Mouse (Mus musculus) adrenal gland, postnatal 14 days (tissue): Measurements from ENCODE around the gene Hspa1b. TPM values are rescaled to one million over a fixed set of nuclear protein-coding genes. Genes with fewer than 3 reads are reported as not detected.

Experiments
- DNase-seq: peaks from one replicate; pipeline ENCODE4 v3.0.0; 2021; ENCODE audit warnings: mixed read lengths
- total RNA-seq: library from RNA; stranded (reverse); gene quantifications from 2 replicates; pipeline ENCODE4 v1.2.3, GENCODE M21; 2021

Hspa1b gene
- total RNA-seq, 1 experiment from 2014 or later: 90.6 TPM

DNA sequence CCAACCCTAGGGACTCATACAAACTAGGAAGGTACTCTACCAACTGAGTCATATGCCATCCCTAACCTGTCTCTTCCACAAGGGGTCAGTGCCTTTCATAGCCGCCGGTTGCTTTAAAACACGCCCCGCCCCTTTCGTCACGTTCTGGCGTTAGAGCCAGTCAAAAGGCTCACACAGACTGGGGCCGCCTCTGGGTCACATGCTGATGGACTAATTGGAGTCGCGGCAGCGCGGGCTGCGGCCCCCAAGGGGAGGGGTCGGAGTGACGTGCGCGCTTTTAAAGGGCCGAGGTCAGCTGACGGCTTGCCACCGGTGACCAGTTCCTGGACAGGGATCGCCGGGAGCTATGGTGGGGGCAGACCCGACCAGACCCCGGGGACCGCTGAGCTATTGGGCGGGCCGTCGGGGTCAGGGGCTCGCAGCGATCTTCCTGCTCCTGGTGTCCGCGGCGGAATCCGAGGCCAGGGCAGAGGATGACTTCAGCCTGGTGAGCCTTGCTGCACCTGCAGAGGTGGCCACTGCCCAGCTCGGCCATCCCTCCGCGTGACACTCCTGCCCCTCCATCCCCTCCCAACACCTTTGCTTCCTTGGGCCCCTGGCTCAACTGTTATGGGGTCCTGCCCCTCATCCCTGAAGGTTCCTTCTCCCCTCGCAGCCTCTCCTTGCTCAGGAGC lies 27.8 kb downstream of the Hspa1b start, which contains the start of gene Neu1:
Gene Neu1 (plus strand): TSS at position 193 of the 674 bp plus-strand sequence.
- DNase-seq: peak; percentile 99

DNA sequence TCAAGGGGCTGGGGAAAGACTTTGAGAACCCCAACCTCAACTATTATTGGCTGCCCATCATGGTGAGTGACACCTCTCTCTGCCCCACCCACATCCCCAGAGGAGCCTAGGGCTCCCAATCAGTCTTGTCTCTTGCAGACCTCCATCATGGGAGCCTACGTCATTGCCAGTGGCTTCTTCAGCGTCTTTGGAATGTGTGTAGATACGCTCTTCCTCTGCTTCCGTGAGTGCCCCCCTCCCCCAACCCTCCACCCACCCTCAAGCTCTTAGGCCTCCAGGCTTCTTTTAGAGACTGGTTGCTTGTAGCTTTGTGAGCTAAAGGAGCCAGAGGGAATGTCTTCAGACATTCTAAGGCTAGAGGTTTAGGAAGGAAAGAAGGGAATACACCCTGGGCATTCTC lies 30.2 kb downstream of the Hspa1b start:
- no peak for DNase-seq

DNA sequence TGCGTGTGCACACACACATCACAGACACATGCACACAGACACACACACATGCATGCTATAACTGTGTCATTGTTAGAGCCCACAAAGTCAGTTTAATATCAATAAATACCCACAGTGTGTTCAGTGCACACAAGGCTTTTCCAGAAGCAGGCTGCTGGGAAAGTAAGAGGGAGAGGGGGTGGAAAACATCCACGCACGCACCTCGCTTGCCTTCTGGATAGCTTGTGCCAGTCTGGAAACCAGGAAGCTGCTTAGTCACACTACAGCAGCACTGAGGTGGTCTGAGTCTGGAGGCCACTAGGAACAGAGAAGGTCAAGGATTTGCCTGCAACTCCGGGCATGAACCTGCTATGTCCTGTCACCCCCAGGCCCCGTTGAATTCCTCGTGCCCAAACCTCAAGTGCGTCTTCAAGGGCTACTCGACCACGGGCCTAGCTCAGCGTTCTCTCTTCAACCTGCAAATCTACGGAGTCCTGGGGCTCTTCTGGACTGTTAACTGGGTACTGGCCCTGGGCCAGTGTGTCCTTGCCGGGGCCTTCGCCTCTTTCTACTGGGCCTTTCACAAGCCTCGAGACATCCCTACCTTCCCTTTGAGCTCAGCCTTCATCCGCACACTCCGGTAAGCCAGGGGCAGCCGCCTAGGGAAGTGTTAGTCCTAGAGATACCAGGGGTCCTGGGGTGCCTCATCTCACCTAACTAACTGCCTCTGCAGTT lies 31.6 kb downstream of the Hspa1b start:
- DNase-seq: peak; percentile 73

DNA sequence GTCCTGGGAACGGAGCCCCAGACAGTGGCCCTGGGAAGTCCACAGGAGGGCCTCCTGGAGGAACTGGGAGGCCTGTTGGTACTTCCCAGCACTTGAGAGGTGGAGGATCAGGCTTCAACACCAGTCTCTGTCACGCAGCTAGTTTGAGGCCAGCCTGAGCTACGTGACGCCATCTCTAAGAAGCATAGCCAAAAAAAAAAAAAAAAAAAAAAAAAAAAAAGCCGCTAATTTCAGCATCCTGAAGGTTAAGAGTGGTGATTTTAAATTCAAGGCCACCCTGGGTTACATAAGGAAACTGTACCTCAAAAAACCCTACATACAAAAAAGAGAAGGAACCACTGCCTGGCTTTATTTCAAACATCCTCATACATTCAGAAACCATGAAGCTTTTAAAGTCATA lies 34.8 kb downstream of the Hspa1b start:
- no peak for DNase-seq

DNA sequence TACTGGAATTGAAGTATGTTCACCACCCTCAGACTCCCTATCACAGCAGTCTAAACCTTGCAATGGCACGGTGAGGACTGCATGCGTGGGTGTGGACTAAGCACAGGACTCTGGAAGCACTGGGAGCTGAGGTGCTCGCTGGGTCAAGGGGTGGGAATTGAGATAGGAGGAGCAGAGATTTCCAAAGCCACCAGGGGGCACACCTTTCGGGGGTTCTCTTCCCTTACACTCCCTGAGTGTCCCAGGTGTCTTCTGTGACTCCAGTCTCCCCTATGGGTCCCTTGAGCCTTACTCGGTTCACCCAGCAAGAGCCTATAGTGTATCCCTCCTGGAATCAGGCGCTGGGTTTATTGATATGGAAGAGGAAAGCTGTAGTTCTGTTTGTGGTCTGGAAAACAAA lies 36.1 kb downstream of the Hspa1b start:
- peak; percentile 31 for DNase-seq

DNA sequence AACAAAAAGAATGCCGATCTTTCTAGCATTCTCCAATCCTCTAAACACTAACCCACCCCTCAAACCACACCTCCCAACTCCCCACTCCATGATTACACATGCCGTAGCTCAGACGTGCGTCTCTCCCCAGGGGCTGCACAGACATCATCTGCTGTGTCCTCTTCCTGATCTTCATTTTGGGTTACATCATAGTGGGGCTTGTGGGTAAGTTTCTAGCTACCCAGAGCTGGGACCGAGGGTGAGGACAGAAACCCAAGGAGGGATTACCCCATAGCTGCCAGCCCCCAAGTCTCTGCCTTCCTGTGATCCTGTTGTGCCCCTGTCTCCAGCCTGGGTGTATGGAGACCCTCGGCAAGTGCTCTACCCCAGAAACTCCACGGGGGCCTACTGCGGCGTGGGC lies 41.9 kb downstream of the Hspa1b start:
- DNase-seq: no peak

DNA sequence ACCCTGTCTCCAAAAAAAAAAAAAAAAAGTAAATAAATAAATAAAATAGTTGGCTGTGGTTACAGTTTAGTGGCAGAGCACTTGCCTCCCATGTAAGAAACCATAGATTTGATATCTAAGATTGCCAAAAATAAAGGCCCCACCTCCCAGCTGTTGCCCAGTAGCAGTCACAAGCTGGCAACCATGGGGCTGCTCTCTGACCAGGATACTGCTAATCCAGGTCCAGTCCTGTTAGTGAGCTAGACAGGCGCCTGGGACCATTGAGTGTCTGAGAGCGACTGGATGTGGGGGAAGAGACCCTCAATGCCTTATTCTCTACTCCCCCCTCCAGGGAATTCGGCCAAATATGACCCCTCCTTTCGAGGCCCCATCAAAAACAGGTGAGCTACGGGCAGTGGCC lies 42.7 kb downstream of the Hspa1b start:
- no peak for DNase-seq

DNA sequence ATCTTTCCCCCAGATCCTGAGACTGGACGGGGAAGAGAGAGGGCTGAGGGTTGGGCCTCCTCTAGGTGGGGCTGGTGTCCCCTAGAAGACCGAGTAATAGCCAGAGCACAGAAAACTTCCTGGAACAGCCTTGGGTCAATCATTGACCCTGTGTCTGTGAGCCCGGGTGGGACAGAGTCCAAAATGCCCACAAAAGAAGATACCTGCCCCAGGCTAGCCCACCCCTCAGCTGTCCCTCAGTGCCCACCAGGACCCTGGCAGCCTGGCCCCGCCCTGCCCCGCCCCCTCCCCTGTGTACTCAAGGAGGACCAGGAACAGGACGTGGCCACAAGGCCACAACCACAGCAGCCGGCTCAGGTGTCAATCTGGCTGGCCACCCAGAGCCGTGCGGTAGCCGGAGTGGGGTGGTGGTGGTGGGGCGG lies 43.6 kb downstream of the Hspa1b start:
- peak; percentile 65 for DNase-seq

DNA sequence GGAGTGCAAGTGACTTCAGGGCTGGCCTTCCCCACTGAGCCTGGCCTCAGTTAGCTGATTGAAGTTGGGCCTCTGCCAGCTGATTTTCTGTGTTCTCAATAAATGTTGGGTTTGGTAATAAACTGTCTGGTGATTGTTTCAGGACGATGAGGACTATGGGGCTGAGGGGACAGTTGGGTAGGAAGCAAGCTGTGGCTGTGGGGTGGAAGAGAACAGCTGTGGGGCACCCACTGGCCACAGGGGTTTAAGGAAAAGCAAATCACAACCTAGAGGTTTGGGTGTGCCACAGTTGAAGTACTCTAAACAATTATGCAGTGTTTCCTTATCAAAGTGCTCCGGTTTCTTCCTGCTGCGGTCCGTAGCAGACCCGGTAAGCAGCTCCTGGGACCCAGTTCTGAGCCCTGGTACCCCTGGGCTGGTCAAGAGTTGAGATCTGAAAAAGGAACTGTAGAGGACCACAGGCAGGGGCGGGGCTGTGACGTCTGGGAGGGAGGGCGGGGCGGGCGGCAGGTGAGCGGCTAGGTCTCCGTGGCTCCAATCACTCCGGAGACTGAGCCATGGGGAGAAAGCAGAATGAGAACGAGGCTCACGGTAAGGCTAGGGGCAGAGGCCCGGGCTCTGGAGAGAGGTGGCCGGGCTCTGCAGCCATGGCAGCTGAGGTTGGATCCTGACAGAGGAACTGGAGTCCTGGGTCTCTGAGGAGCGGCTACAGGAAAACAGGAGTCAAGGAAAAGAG lies 44.9 kb downstream of the Hspa1b start, which contains the start of gene Slc44a4:
Gene Slc44a4 (plus strand): TSS at position 537 of the 736 bp plus-strand sequence.
- DNase-seq: no peak

DNA sequence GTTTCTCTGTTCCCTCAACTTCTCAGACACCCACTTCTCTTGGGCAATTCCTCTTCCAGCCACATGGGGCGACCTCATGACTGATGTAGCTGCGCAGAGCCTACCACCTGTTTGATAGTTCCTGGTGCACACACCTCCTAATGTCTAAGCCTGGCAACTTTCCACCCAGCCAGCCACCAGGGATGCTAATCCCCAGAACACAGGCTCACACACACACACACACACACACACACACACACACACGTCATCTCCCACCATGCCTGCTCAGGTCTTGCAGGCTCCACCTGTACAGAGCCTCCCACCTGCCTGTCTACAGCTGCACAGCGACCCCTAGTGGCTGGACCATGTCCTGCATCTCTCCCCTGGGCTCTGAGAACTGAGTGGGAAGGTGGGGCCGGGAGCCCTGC lies 47.1 kb downstream of the Hspa1b start:
- DNase-seq: peak; percentile 91

DNA sequence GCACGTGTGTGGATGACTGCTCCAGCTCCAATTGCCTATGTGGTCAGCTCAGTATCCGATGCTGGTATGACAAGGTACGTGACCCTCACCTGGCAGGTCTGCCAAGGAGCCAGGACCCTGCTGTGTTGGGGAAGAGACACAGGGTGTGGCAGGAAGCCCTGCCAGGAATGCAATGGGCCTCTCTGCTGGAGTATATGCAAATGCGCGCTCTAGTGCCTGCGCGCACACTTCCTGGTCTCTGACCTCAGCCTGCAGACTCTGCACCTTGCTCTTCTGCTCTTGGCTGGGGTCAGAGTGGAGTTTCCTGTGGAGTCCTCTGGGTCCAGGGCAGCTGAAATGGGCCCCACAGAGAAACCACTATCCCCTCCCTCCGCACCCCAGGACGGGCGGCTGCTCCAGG lies 48.1 kb downstream of the Hspa1b start:
- no peak for DNase-seq

Other genes with a start within 250 kb of the Hspa1b start
- gene C4b, start 215.4 kb downstream of the Hspa1b start, total RNA-seq: 110 and 152 TPM in 2 replicates
- gene Cyp21a1, start 154.7 kb downstream of the Hspa1b start, total RNA-seq: 3,653 and 3,825 TPM in 2 replicates
- 38.0 and 38.6 TPM in 2 replicates for gene Stk19, start 122.3 kb downstream of the Hspa1b start, total RNA-seq
- 65.0 and 65.5 TPM in 2 replicates for gene Dxo, start 122.2 kb downstream of the Hspa1b start, total RNA-seq
- gene Skiv2l, start 109.0 kb downstream of the Hspa1b start, total RNA-seq: 55.0 and 60.0 TPM in 2 replicates
- gene Nelfe, start 108.8 kb downstream of the Hspa1b start, total RNA-seq: 54.4 and 58.4 TPM in 2 replicates
- 36.2 and 180 TPM in 2 replicates for gene Cfb, start 96.7 kb downstream of the Hspa1b start, total RNA-seq
- 13.8 and 15.2 TPM in 2 replicates for gene Zbtb12, start 79.8 kb downstream of the Hspa1b start, total RNA-seq
- gene Gm20547, start 77.2 kb downstream of the Hspa1b start, total RNA-seq: not detected in 2 replicates
- 43.2 and 54.5 TPM in 2 replicates for gene C2, start 61.0 kb downstream of the Hspa1b start, total RNA-seq
- gene Ehmt2, start 60.8 kb downstream of the Hspa1b start, total RNA-seq: 112 and 134 TPM in 2 replicates
- 1.5 and 1.7 TPM in 2 replicates for gene Slc44a4, start 44.8 kb downstream of the Hspa1b start, total RNA-seq
- 19.3 and 25.2 TPM in 2 replicates for gene Neu1, start 28.0 kb downstream of the Hspa1b start, total RNA-seq
- gene Gm20481, start 10.7 kb upstream of the Hspa1b start, total RNA-seq: not detected in 2 replicates
- gene Hspa1a, start 12.9 kb upstream of the Hspa1b start, total RNA-seq: 12.7 and 38.7 TPM in 2 replicates
- 0.34 and 0.37 TPM in 2 replicates for gene Hspa1l, start 13.5 kb upstream of the Hspa1b start, total RNA-seq
- gene Lsm2, start 22.6 kb upstream of the Hspa1b start, total RNA-seq: 39.4 and 44.2 TPM in 2 replicates
- gene Vars, start 41.7 kb upstream of the Hspa1b start, total RNA-seq: 55.3 and 71.7 TPM in 2 replicates
- 0.85 and 1.2 TPM in 2 replicates for gene Vwa7, start 57.3 kb upstream of the Hspa1b start, total RNA-seq
- 1.3 and 1.7 TPM in 2 replicates for gene Sapcd1, start 68.8 kb upstream of the Hspa1b start, total RNA-seq
- 1.8 and 3.6 TPM in 2 replicates for gene Msh5, start 87.5 kb upstream of the Hspa1b start, total RNA-seq
- gene Clic1, start 90.7 kb upstream of the Hspa1b start, total RNA-seq: 83.0 and 109 TPM in 2 replicates
- gene Ddah2, start 99.8 kb upstream of the Hspa1b start, total RNA-seq: 24.2 and 30.6 TPM in 2 replicates
- not detected in 2 replicates for gene Ly6g6c, start 106.2 kb upstream of the Hspa1b start, total RNA-seq
- 0.26 and 0.71 TPM in 2 replicates for gene Mpig6b, start 106.9 kb upstream of the Hspa1b start, total RNA-seq
- gene Ly6g6e, start 117.7 kb upstream of the Hspa1b start, total RNA-seq: not detected in 2 replicates
- gene Ly6g6d, start 118.8 kb upstream of the Hspa1b start, total RNA-seq: 1.1 and 1.7 TPM in 2 replicates
- not detected in 2 replicates for gene Ly6g6f, start 126.4 kb upstream of the Hspa1b start, total RNA-seq
- gene Abhd16a, start 130.0 kb upstream of the Hspa1b start, total RNA-seq: 69.7 and 76.3 TPM in 2 replicates
- gene Ly6g5c, start 149.0 kb upstream of the Hspa1b start, total RNA-seq: not detected in 2 replicates
- gene Ly6g5b, start 156.2 kb upstream of the Hspa1b start, total RNA-seq: 0.33 and 1.1 TPM in 2 replicates
- 11.3 and 12.3 TPM in 2 replicates for gene Gpank1, start 162.2 kb upstream of the Hspa1b start, total RNA-seq
- gene Csnk2b, start 162.8 kb upstream of the Hspa1b start, total RNA-seq: 210 and 214 TPM in 2 replicates
- 23.6 and 24.8 TPM in 2 replicates for gene D17H6S53E, start 167.1 kb upstream of the Hspa1b start, total RNA-seq
- 3.3 and 35.6 TPM in 2 replicates for gene Apom, start 172.8 kb upstream of the Hspa1b start, total RNA-seq
- gene Bag6, start 175.9 kb upstream of the Hspa1b start, total RNA-seq: 357 and 375 TPM in 2 replicates
- gene Prrc2a, start 205.7 kb upstream of the Hspa1b start, total RNA-seq: 246 and 247 TPM in 2 replicates
- gene Aif1, start 216.8 kb upstream of the Hspa1b start, total RNA-seq: 3.3 and 5.6 TPM in 2 replicates
- 5.6 and 11.9 TPM in 2 replicates for gene Lst1, start 229.2 kb upstream of the Hspa1b start, total RNA-seq
- 4.3 and 35.6 TPM in 2 replicates for gene Ltb, start 235.2 kb upstream of the Hspa1b start, total RNA-seq
- 0.33 and 1.4 TPM in 2 replicates for gene Tnf, start 242.8 kb upstream of the Hspa1b start, total RNA-seq
- gene Lta, start 246.1 kb upstream of the Hspa1b start, total RNA-seq: 0.33 and 2.7 TPM in 2 replicates